Mouse (Mus musculus): Measurements from ENCODE around the gene Alkbh1.

The Alkbh1 gene

GRCm38 (mm10) chr12:87418921-87419320 is 24.9 kb downstream of the Alkbh1 start:
- DNase-seq (ENCODE audit: low read depth, low spot score): no peak

GRCm38 (mm10) chr12:87416690-87417089 is 27.1 kb downstream of the Alkbh1 start:
- peak; percentile 91 for DNase-seq (ENCODE audit: low read depth, low spot score)

- DNase-seq (ENCODE audit: low read depth, low spot score): no peak
Observed at GRCm38 (mm10) chr12:87415358-87415757, 28.5 kb downstream of the Alkbh1 start.

- DNase-seq (ENCODE audit: low read depth, low spot score): peak; percentile 65
Observed at GRCm38 (mm10) chr12:87413179-87413790, 30.5 kb downstream of the Alkbh1 start.

GRCm38 (mm10) chr12:87410999-87411398 is 32.8 kb downstream of the Alkbh1 start:
- DNase-seq (ENCODE audit: low read depth, low spot score): peak; percentile 73

- peak; percentile 93 for DNase-seq (ENCODE audit: low read depth, low spot score)
Observed at GRCm38 (mm10) chr12:87409123-87409522, 34.7 kb downstream of the Alkbh1 start.

- DNase-seq (ENCODE audit: low read depth, low spot score): peak; percentile 84
Observed at GRCm38 (mm10) chr12:87407869-87408605, 35.8 kb downstream of the Alkbh1 start.

GRCm38 (mm10) chr12:87405721-87406120 is 38.1 kb downstream of the Alkbh1 start:
- DNase-seq (ENCODE audit: low read depth, low spot score): no peak

GRCm38 (mm10) chr12:87405165-87405564 is 38.7 kb downstream of the Alkbh1 start:
- DNase-seq (ENCODE audit: low read depth, low spot score): no peak

- DNase-seq (ENCODE audit: low read depth, low spot score): no peak
Observed at GRCm38 (mm10) chr12:87401883-87402282, 41.9 kb downstream of the Alkbh1 start.

GRCm38 (mm10) chr12:87399119-87399819 is 44.5 kb downstream of the Alkbh1 start:
- no peak for DNase-seq (ENCODE audit: low read depth, low spot score)

GRCm38 (mm10) chr12:87397811-87398417 is 45.9 kb downstream of the Alkbh1 start:
- no peak for DNase-seq (ENCODE audit: low read depth, low spot score)

- DNase-seq (ENCODE audit: low read depth, low spot score): no peak
Observed at GRCm38 (mm10) chr12:87397126-87397525, 46.7 kb downstream of the Alkbh1 start.

- DNase-seq (ENCODE audit: low read depth, low spot score): no peak
Observed at GRCm38 (mm10) chr12:87394316-87394715, 49.5 kb downstream of the Alkbh1 start.

- DNase-seq (ENCODE audit: low read depth, low spot score): no peak
Observed at GRCm38 (mm10) chr12:87393447-87394145, 50.2 kb downstream of the Alkbh1 start.

GRCm38 (mm10) chr12:87391355-87391754 is 52.5 kb downstream of the Alkbh1 start:
- DNase-seq (ENCODE audit: low read depth, low spot score): no peak

GRCm38 (mm10) chr12:87389231-87389630 is 54.6 kb downstream of the Alkbh1 start:
- no peak for DNase-seq (ENCODE audit: low read depth, low spot score)

GRCm38 (mm10) chr12:87388122-87388774 is 55.6 kb downstream of the Alkbh1 start, which contains the start of gene Sptlc2:
Gene Sptlc2 (minus strand): TSS chr12:87388355.
- DNase-seq (ENCODE audit: low read depth, low spot score): peak; percentile 100

- DNase-seq (ENCODE audit: low read depth, low spot score): peak; percentile 44
Observed at GRCm38 (mm10) chr12:87387171-87388121, 56.4 kb downstream of the Alkbh1 start.

GRCm38 (mm10) chr12:87385051-87385450 is 58.8 kb downstream of the Alkbh1 start:
- no peak for DNase-seq (ENCODE audit: low read depth, low spot score)

Measured in R1 (cell line).